8 mouse cellular contexts compared by ENCODE assay signal in the genomic region with DNA sequence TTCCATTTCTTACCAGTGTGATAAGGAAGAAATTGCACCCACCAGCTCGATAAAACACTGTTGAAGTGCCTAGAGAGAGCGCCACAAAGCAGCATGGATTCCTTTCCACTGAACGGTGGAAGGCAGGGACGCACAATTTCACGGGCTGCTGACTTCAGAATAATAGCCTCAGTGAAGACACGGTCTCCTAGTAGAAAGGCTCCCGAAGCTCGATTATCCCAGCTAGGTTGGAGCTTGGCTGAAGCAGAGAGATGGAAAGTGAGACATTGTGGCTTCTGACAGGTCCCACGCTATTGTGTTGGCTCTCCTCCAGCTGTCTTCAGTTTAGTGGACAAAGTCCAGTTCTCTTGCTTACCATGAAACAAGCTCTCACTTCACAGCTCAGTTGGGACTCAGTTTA.
DNase-seq lines count a peak whose midpoint lies in the region; ATAC-seq lines count a peak whose summit lies in the region.

No protein-coding gene starts in this region.

- peak overlapping the region; percentile 40 for H3K27ac ChIP-seq in heart, embryonic 16.5 days (ENCODE audit: low read length)
- no peak overlapping the region for H3K27ac ChIP-seq in embryonic facial prominence, embryonic 14.5 days (replicated peaks; ENCODE audit: low read depth, low read length)
- H3K27ac ChIP-seq in midbrain, embryonic 16.5 days (ENCODE audit: low read length) = no peak overlapping the region

- H3K4me1 ChIP-seq in heart, embryonic 16.5 days (ENCODE audit: control insufficient read depth, insufficient read depth, low read length) = peaks cover 32% of the 10 kb centered on the region
- H3K4me1 ChIP-seq in embryonic facial prominence, embryonic 14.5 days (ENCODE audit: control insufficient read depth, insufficient read depth, low read length) = peaks cover 10% of the 10 kb centered on the region; the same call in 1 of the 2 replicates
- H3K4me1 ChIP-seq in midbrain, embryonic 16.5 days (ENCODE audit: control insufficient read depth, insufficient read depth, low read length) = 0 out of 2 replicates have a peak, but pooled peaks cover 3% of the 10 kb centered on the region

- DNase-seq in heart, postnatal 25 days (ENCODE audit: low spot score) = no peak
- DNase-seq in embryonic facial prominence, embryonic 14.5 days (ENCODE audit: low spot score) = peak; percentile 59
- peak; percentile 47 for DNase-seq in kidney, adult 9 months
- DNase-seq in left cerebral cortex, adult 18-20 months (ENCODE audit: low spot score in 2 of 2) = no peak
- no peak for DNase-seq in gastrocnemius, postnatal 10 days
- DNase-seq in layer of hippocampus, postnatal 25 days (ENCODE audit: extremely low spot score in 1 of 2, low spot score in 1 of 2) = no peak

- H3K4me2 ChIP-seq in heart, embryonic 16.5 days (ENCODE audit: low read depth, low read length) = peak overlapping the region; percentile 43
- H3K4me2 ChIP-seq in embryonic facial prominence, embryonic 14.5 days (ENCODE audit: low read depth, low read length) = no peak overlapping the region
- no peak overlapping the region for H3K4me2 ChIP-seq in midbrain, embryonic 16.5 days (ENCODE audit: low read length)

- WGBS in heart, embryonic 16.5 days = 19% methylated on average over 9 of the region's 9 CpGs
- 20% methylated on average over 9 of the region's 9 CpGs for WGBS in embryonic facial prominence, embryonic 14.5 days
- WGBS in midbrain, embryonic 16.5 days = 11% methylated on average over 9 of the region's 9 CpGs

- no peaks in the 10 kb centered on the region for H3K9me3 ChIP-seq in heart, embryonic 16.5 days (replicated peaks; ENCODE audit: control insufficient read depth, low read length)
- no peaks in the 10 kb centered on the region for H3K9me3 ChIP-seq in embryonic facial prominence, embryonic 14.5 days (ENCODE audit: control insufficient read depth, low read length)
- H3K9me3 ChIP-seq in midbrain, embryonic 16.5 days (replicated peaks; ENCODE audit: control insufficient read depth, low read length, poor library complexity, severe bottlenecking) = no peaks in the 10 kb centered on the region

- H3K4me3 ChIP-seq in heart, embryonic 16.5 days (ENCODE audit: low read length) = no peak overlapping the region
- no peak overlapping the region for H3K4me3 ChIP-seq in embryonic facial prominence, embryonic 14.5 days (ENCODE audit: low read depth, low read length)
- H3K4me3 ChIP-seq in midbrain, embryonic 16.5 days (ENCODE audit: low read depth, low read length) = no peak overlapping the region

- H3K27me3 ChIP-seq in heart, embryonic 16.5 days (ENCODE audit: control insufficient read depth, insufficient read depth, low read length) = no peaks in the 10 kb centered on the region
- H3K27me3 ChIP-seq in embryonic facial prominence, embryonic 14.5 days (replicated peaks; ENCODE audit: control insufficient read depth, insufficient read depth, low read length) = no peaks in the 10 kb centered on the region
- H3K27me3 ChIP-seq in midbrain, embryonic 16.5 days (ENCODE audit: control insufficient read depth, insufficient read depth, low read depth, low read length) = no peaks in the 10 kb centered on the region

- ATAC-seq in heart, embryonic 16.5 days (replicated peaks; ENCODE audit: extremely low read depth, insufficient read depth, low FRiP score) = 0 out of 2 replicates have a peak, but pooled peaks have one; percentile 19
- ATAC-seq in embryonic facial prominence, embryonic 14.5 days (ENCODE audit: low read depth) = no peak
- peak; percentile 60; the same call in 1 of the 2 replicates for ATAC-seq in midbrain, embryonic 16.5 days

- no peaks in the 10 kb centered on the region for H3K36me3 ChIP-seq in heart, embryonic 16.5 days (ENCODE audit: control insufficient read depth, insufficient read depth)
- no peaks in the 10 kb centered on the region for H3K36me3 ChIP-seq in embryonic facial prominence, embryonic 14.5 days (ENCODE audit: control insufficient read depth, insufficient read depth, low read length)
- H3K36me3 ChIP-seq in midbrain, embryonic 16.5 days (ENCODE audit: control insufficient read depth, insufficient read depth, low read length) = no peaks in the 10 kb centered on the region

- intact Hi-C loops in heart, postnatal 25 days (cut with DNase I) = no loop called here

- H3K9ac ChIP-seq in heart, embryonic 16.5 days (ENCODE audit: low read length) = peak overlapping the region; percentile 8; the same call in 1 of the 2 replicates
- H3K9ac ChIP-seq in embryonic facial prominence, embryonic 14.5 days (ENCODE audit: low read depth, low read length) = no peak overlapping the region
- no peak overlapping the region for H3K9ac ChIP-seq in midbrain, embryonic 16.5 days (ENCODE audit: low read depth, low read length)

Comparison
In these comparisons a context has a peak if more than half of its experiments do, and no peak if none do; other contexts are left out.
1. DNase-seq: peak in embryonic facial prominence, embryonic 14.5 days (single experiment) and kidney, adult 9 months (single experiment); none in heart, postnatal 25 days (single experiment), left cerebral cortex, adult 18-20 months (0 of 2), gastrocnemius, postnatal 10 days (single experiment) and layer of hippocampus, postnatal 25 days (0 of 2).